Mouse (Mus musculus) olfactory bulb, adult 2 months (tissue): Measurements from ENCODE around the gene Mast4.

Experiments used
- CTCF ChIP-seq: fragments of 200-500 bp; IDR thresholded peaks from 2 replicates; pipeline ENCODE4 v1.5.1; 2012; ENCODE audit warnings: low read depth, mild to moderate bottlenecking, low read length, moderate library complexity; ENCODE audit not compliant: insufficient read depth
- POLR2A ChIP-seq: fragments of 200-500 bp; IDR thresholded peaks from 2 replicates; pipeline ENCODE4 v1.6.1; 2012; ENCODE audit warnings: mild to moderate bottlenecking, low read depth, low read length, moderate library complexity; ENCODE audit not compliant: insufficient read depth

DNA sequence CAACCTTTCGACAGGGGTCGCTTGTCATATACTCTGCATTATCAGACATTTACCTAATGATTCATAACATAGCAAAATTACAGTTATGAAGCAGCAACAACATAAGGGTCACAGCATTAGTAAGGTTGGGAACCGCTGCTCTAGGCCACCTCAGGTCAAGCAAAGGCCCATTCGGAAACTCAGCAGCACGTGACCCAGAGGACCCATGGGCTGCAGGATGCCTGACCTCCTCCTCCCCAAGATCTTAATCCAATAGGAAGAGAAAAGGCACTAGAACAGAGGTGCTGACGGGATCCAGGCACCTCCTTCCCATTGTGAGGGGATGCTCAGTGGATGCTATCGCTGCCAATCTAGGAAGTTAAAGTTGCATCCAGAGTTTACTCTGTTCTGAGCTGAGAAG, 432.2 kb downstream of the Mast4 start:
- TF ChIP-seq POLR2A (no peak), CTCF (no peak)
